Mouse (Mus musculus): ENCODE measurements around the gene Mog.

GRCm38 (mm10) chr17:37002364-37003330, 20.6 kb downstream of the Mog start:
- TF ChIP-seq MYOD1 (IDR thresholded peaks at IDR 0.05; ENCODE audit: control insufficient read depth in 1 of 3, insufficient read length in 2 of 3, low read depth in 2 of 3) (no peak), TCF12 (IDR thresholded peaks at IDR 0.05; ENCODE audit: insufficient read depth, poor library complexity, severe bottlenecking) (no peak), POLR2A (IDR thresholded peaks at IDR 0.05; ENCODE audit: insufficient read length, low read depth) (peak; percentile 38), E2F4 (IDR thresholded peaks at IDR 0.05; ENCODE audit: insufficient read depth) (no peak), USF1 (IDR thresholded peaks at IDR 0.05; ENCODE audit: low read depth) (no peak), CEBPB (IDR thresholded peaks at IDR 0.05; ENCODE audit: insufficient read depth, poor library complexity, severe bottlenecking) (no peak), POLR2AphosphoS2 (IDR thresholded peaks at IDR 0.05; ENCODE audit: insufficient read length, low read depth) (no peak)
